Mouse (Mus musculus): ENCODE measurements at regions not wholly inside any gene's neighbourhood (a gene's known extent, or its start where the extent isn't known, plus 50 kb on each side); places are given as distances from the start of the nearest gene placed in this dataset.

GRCm38 (mm10) chr1:119255386-119256096 is 166.5 kb downstream of the Inhbb start:
- peak; percentile 44 for DNase-seq

- DNase-seq: no peak
Measured at GRCm38 (mm10) chr1:119254928-119255327, 167.1 kb downstream of the Inhbb start.

- DNase-seq: no peak
Measured at GRCm38 (mm10) chr1:119253371-119253851, 168.6 kb downstream of the Inhbb start.

- DNase-seq: no peak
Measured at GRCm38 (mm10) chr1:119252403-119252802, 169.6 kb downstream of the Inhbb start.

GRCm38 (mm10) chr1:119251741-119252140 is 170.3 kb downstream of the Inhbb start:
- DNase-seq: no peak

GRCm38 (mm10) chr1:119248776-119249495 is 173.1 kb downstream of the Inhbb start:
- DNase-seq: no peak

- no peak for DNase-seq
Measured at GRCm38 (mm10) chr1:119247117-119247516, 174.9 kb downstream of the Inhbb start.

- DNase-seq: no peak
Measured at GRCm38 (mm10) chr1:119238463-119238862, 183.6 kb downstream of the Inhbb start.

GRCm38 (mm10) chr1:119236787-119237186 is 183.4 kb upstream of the Gli2 start:
- DNase-seq: no peak

- DNase-seq: no peak
Measured at GRCm38 (mm10) chr1:119234449-119234848, 181.0 kb upstream of the Gli2 start.

- DNase-seq: no peak
Measured at GRCm38 (mm10) chr1:119226996-119227395, 173.6 kb upstream of the Gli2 start.

- no peak for DNase-seq
Measured at GRCm38 (mm10) chr1:119223876-119224275, 170.5 kb upstream of the Gli2 start.

GRCm38 (mm10) chr1:119221901-119222300 is 168.5 kb upstream of the Gli2 start:
- DNase-seq: no peak

- DNase-seq: no peak
Measured at GRCm38 (mm10) chr1:119221012-119221411, 167.6 kb upstream of the Gli2 start.

- no peak for DNase-seq
Measured at GRCm38 (mm10) chr1:119219817-119220216, 166.4 kb upstream of the Gli2 start.

- DNase-seq: no peak
Measured at GRCm38 (mm10) chr1:119217387-119217786, 164.0 kb upstream of the Gli2 start.

- DNase-seq: no peak
Measured at GRCm38 (mm10) chr1:119209607-119210007, 156.2 kb upstream of the Gli2 start.

- peak; percentile 17 for DNase-seq
Measured at GRCm38 (mm10) chr1:119202456-119202855, 149.0 kb upstream of the Gli2 start.

GRCm38 (mm10) chr1:119197415-119197700 is 143.9 kb upstream of the Gli2 start:
- DNase-seq: no peak

- DNase-seq: no peak
Measured at GRCm38 (mm10) chr1:119196674-119197414, 143.4 kb upstream of the Gli2 start.

- no peak for DNase-seq
Measured at GRCm38 (mm10) chr1:119194533-119194932, 141.1 kb upstream of the Gli2 start.

GRCm38 (mm10) chr1:119191177-119191576 is 137.8 kb upstream of the Gli2 start:
- DNase-seq: no peak

GRCm38 (mm10) chr1:119189461-119190066 is 136.1 kb upstream of the Gli2 start:
- peak; percentile 67 for DNase-seq

Data from right cerebral cortex, postnatal 4 days (tissue).